Mouse (Mus musculus) left cerebral cortex, postnatal 36 days (tissue): ENCODE measurements around the gene Nrf1. TPM values are rescaled to one million over a fixed set of nuclear protein-coding genes. Genes with fewer than 3 reads are reported as not detected.

Experiments used
- DNase-seq, 2 experiments: peaks; one replicate each; pipeline ENCODE4 v3.0.0; 2021 to 2022; ENCODE audit warnings: low spot score in 2 of 2, mixed read lengths in 1 of 2
- intact Hi-C: fragments of 180-260 bp; cut with DNase I; formaldehyde crosslinking; loops from one replicate; pipeline ENCODE4 v1.15.1; 2025
- total RNA-seq, 2 experiments: library from RNA; stranded (reverse); gene quantifications; 2 replicates each; pipeline ENCODE4 v1.2.3; 2021

Gene Nrf1
- 10 to 100 TPM; 19.8 to 23.1 TPM for total RNA-seq

DNA sequence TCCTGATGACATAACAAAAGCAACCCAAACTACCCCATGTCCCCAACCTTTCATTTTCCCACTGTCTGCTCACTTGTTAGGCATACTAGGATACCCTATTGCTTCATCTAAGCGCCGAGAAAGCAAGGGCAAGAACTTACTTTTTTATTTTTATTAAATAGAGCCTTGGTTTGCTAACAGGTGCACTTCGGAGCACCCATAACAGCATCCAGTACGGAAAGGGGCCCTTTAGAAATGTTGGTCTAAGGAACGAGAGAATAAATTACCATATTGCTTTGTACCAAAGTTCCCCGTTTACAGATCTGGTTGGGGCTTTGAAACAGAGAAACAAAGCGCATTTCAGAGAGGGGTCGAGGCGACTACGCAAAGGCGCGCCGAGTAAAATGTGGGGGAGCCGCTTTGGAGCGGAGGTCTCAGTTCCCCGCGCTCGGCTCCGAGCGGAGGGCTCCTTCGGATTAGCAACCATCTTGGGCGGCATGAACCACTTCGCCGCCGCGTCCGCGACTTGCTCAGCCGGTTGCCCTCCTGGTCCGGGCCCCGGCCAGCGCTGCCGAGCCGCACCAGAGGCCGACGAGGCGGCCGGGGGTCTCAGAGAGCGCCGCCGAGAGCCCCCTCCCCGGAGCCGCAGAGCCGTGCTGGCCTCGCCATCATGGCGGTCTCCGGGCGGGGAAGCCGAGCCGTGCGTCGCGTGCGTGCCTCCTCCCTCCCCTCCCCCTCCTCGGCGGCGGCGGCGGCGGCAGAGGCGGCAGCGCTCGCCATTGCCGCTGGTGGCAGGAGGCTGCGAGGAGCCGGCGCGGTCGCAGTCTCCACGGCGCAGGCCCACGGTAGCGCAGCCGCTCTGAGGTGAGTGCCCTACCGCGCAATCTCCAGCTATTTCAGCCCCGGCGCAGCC is at the start of gene Nrf1:
Gene Nrf1 (plus strand): TSS at position 718 of the 892 bp plus-strand sequence.
- DNase-seq = peak; percentile 93 to 95
- intact Hi-C loops = loop anchor here (1.0 to 10.0 kb wide), 2 partner anchors 133 to 279 kb away; partner anchors contain the start of genes Ahcyl2 and Strip2

- intact Hi-C loops = no loop called here
- no peak for DNase-seq
Measured at GRCm38 (mm10) chr6:29998140-29998539, 49.6 kb upstream of the Nrf1 start.

- intact Hi-C loops = no loop called here
- no peak for DNase-seq
Measured at GRCm38 (mm10) chr6:29998771-29999170, 49.0 kb upstream of the Nrf1 start.

DNA sequence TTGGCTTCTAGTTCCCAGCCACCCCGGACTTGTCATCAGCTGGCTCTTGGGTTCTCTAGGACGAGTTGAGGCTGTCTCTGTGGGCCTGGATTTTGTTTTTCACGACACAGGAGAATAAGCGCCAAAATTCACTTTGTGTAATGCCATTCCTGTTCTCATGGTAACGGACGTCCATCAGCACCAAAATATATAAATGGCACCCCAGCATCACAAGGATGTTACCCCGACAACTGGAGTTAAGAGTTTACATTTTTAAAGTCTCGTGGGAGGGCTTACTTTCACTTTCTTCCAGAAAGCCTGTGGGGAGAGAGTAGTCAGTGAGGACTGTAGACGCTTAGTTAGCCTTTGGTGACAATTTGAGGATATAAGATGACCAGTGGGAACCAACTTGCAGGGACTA is 45.2 kb upstream of the Nrf1 start:
- peak in 1 of 2 experiments; percentile 14 for DNase-seq
- intact Hi-C loops = no loop called here

DNA sequence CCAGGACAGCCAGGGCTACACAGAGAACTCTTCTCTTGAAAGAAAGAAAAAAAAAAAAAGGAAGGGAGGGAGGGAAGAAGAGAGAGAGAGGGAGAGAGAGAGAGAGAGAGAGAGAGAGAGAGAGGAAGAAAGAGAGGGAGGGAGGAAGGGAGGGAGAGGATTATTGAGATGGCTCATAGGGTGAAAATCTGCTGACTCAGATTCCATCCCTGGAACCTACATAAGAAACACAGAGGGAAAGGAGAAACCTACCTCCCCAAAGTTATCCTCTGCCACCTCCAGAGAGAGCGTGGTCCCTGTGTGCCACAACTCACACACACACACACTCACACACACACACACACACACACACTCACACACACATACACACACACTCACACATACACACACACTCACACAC is 41.9 kb upstream of the Nrf1 start:
- DNase-seq = no peak
- intact Hi-C loops = no loop called here

DNA sequence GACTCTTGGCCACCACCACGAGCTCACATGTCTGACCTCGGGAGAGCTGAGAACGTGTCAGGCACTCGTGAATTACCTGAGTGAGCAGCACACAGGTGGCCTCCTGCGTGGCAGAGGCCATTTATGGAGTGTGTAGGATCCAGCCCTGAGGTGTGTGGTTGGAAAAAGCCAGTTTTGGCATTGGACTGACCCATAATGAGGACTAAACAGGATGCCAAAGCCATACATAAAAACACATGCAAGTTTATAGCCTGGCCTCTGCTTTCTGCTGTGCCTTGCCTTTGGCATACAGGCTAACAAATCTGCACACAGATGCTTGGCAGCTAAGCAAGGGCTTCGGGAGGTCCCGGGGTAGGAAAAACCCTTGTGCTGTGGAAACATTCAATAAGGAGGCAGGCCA is 38.6 kb upstream of the Nrf1 start:
- DNase-seq = no peak
- intact Hi-C loops = no loop called here

- intact Hi-C loops = no loop called here
- DNase-seq = no peak
Measured at GRCm38 (mm10) chr6:30013520-30013919, 34.3 kb upstream of the Nrf1 start.

- intact Hi-C loops = no loop called here
- no peak for DNase-seq
Measured at GRCm38 (mm10) chr6:30014187-30014864, 33.5 kb upstream of the Nrf1 start.

- intact Hi-C loops = no loop called here
- no peak for DNase-seq
Measured at GRCm38 (mm10) chr6:30021241-30021640, 26.5 kb upstream of the Nrf1 start.

DNA sequence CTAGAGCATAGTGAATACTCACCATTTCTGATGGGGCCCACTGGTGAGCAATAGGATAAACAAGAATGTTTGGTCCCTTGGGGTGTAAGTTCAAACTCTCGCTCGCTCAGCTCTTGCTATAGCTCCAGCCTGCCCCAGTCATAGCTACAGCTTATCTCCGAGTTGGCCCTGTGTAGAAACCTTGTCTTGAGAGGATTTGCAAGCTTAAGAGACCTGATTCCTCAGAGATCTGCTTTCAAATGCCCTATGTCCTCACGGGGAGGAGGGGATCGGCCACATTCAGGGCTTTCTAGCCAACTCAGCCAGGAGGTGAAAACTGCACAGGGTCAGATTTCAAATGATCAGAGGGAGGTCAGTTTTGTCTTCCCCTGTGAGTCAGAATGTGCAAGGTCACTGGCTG is 26.1 kb upstream of the Nrf1 start:
- intact Hi-C loops = no loop called here
- no peak for DNase-seq

- intact Hi-C loops = no loop called here
- no peak for DNase-seq
Measured at GRCm38 (mm10) chr6:30026799-30027198, 21.0 kb upstream of the Nrf1 start.

- peak in 1 of 2 experiments; percentile 14 for DNase-seq
Measured at GRCm38 (mm10) chr6:30028358-30028757, 19.4 kb upstream of the Nrf1 start.

GRCm38 (mm10) chr6:30035112-30035511 is 12.7 kb upstream of the Nrf1 start:
- intact Hi-C loops = no loop called here
- no peak for DNase-seq

More at GRCm38 (mm10) chr6:30028358-30028757, 19.4 kb upstream of the Nrf1 start:
- intact Hi-C loops = no loop called here

DNA sequence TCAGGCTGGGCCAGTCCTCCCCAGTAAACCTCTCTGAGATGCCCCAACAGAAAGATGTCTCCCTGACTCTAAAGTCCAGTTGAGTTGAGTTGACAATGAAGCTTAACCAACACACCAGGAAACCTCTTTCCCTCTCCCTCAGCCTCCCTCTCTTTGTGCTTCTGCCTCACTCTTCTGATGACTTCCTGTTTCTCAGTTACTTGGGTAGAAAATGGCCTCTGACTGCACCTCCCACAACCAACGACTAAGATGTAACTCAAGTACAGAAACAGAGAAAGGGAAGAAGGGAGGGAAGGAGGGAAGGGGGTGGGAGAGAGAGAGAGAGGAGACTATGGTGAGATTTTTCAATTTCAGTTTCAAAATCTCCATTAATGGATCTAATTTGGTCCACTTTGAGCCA is 6.3 kb upstream of the Nrf1 start:
- DNase-seq = no peak
- intact Hi-C loops = loop anchor here (10.0 kb wide), 1 partner anchor 127 kb away; the partner anchor contains the start of gene Strip2

DNA sequence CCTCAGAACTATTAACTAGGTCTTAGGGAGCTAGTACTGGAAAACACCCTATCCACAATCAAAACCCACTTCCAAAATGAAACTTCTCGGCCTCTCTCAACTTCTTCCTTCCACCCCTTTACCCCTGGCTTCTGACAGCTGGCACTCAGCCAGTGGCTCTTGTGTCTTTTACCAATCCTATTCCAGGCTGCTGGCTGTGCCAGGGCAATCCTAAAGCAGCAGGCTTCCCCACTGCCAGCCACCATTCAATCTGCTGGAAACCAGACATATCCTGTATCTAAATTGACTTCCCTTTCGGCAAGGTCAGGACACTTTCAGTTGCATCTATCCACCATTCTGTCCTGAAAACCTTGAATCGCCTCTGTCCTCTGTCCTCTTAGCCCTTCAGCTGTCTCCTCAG is 5.3 kb upstream of the Nrf1 start:
- intact Hi-C loops = loop anchor here (10.0 kb wide), 1 partner anchor 128 kb away; the partner anchor contains the start of gene Strip2
- DNase-seq = no peak

DNA sequence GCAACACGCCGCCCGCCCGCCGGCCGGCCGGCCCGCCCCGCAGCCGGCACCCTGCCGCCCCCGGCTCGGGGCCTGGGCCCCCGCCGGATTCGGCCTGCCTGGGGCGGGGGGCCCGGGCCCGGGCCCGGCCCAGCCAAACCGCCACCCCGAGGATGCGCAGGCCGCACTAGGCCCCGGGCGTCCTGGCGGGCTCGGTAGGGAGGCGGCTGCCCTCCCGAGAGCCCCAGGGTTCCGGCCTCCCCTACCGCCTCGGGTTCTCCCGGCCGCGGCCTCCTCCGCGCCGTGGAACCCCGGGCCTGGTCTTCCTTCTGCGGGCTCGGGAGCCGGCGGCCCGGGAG is 344 bp downstream of the Nrf1 start:
- intact Hi-C loops = loop anchor here (1.0 to 10.0 kb wide), 2 partner anchors 133 to 280 kb away; partner anchors contain the start of genes Ahcyl2 and Strip2

DNA sequence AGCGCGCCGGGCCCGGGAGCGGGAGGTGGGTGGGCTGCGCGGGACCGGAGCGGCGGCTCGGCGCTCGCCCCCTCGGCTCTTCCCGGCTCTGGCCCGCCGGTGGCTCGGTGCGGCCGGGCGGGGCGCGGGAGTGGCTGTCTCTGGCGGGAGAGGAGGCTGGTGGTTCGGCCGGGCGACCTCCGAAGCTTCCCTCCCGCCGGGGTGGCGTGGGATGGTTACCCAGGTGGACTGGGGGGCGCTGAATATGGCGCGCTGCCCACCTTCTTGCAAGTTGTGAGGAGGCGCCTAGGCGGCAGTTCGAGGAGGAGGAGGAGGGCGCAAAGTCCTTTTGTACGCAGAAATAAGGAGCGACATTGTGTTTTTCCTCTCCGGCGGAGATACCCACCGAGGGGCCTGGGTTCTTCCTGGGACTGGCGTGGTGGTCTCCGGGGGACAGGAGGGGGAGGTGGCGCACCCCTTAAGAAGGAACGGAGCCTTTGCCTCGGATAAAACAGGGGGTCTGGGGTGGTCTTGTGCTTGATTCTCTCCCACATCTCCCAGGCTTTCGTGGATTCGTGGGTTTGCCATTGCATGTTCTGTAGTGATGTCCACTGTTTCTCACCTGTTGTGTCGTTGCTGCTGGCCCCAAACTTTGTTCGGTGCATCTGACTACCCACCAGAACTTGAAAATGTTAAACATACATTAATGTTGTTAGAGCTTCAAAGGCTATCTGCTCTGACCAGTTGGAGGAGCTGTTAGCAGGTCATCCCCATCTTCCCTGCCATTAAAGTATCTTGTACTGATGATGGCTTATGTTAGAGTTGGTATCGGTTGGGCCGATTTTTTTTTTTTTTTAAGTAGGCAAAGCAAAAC is 939 bp downstream of the Nrf1 start:
- intact Hi-C loops = loop anchor here (1.0 to 10.0 kb wide), 2 partner anchors 134 to 280 kb away; partner anchors contain the start of genes Ahcyl2 and Strip2
- DNase-seq = peak; percentile 57 to 68

More for the DNA sequence above, 344 bp downstream of the Nrf1 start:
- DNase-seq = no peak

DNA sequence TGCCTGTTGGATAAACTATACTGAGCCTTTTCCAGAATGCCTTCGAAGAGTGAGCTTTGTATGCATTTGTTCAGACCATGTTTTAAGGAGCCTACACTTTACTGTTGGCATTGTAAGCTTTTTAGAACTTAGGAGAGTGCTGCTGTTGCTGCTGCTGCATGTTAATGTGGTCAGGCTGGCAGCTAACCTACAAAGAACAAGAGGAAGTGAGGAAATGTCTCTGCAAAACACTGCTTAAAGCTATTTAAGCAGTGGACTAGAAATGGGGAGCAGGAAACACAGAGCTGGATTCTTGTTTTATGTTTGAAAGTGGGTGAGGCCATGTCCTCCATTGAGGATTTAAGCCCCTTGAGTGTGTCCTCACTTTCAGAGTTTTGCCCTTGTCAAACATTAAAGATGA is 5.3 kb downstream of the Nrf1 start:
- no peak for DNase-seq
- intact Hi-C loops = no loop called here

DNA sequence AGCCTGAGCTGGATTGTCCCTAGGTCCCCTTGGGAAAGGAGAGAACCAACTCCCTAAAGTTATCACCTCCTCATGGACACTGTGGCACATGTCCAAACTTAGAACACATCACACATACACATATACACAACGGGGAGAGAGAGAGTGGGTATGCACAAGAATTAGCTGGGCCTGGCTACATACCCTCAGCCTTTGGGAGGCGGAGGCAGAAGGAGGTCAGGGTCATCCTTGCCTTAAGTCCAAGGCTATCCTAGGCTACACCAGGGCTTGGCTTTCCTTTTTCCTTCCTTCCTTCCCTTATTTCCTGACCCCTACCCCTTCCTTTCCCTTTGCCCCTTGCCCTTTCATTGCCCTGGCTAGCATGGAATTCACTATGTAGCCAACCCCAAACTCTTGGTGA is 14.8 kb downstream of the Nrf1 start:
- intact Hi-C loops = no loop called here
- no peak for DNase-seq

GRCm38 (mm10) chr6:30065369-30065768 is 17.6 kb downstream of the Nrf1 start:
- intact Hi-C loops = no loop called here
- no peak for DNase-seq
